Mouse (Mus musculus) layer of hippocampus, adult 18-20 months (tissue): ENCODE results near the gene Map1b. TPM values are rescaled to one million over a fixed set of nuclear protein-coding genes. Genes with fewer than 3 reads are reported as not detected.

ENCODE experiments used
- total RNA-seq, 2 experiments: library from RNA; stranded (reverse); gene quantifications; 2 replicates each; pipeline ENCODE4 v1.2.3; 2021

The Map1b gene
- total RNA-seq, 2 experiments from 2014 or later: 658 to 669 TPM

Other genes with a start within 250 kb of the Map1b start
- gene Ptcd2, start 171.8 kb downstream of the Map1b start, total RNA-seq: 10 to 100 TPM; 28.9 to 30.1 TPM
- 10 to 100 TPM; 26.5 to 29.9 TPM for gene Mrps27, start 171.8 kb downstream of the Map1b start, total RNA-seq